Mouse (Mus musculus): ENCODE results near the gene Enox1. TPM values are rescaled to one million over a fixed set of nuclear protein-coding genes. Genes with fewer than 3 reads are reported as not detected.

Gene Enox1
- polyA plus RNA-seq, 1 experiment from 2014 or later = 9.7 TPM

GRCm38 (mm10) chr14:77581616-77582015 is 425.1 kb downstream of the Enox1 start:
- Histone ChIP-seq H3K27me3 (ENCODE audit: low read depth, poor library complexity, severe bottlenecking) (no peaks in the 10 kb centered on the region), H3K27ac (replicated peaks) (0 out of 2 replicates have a peak overlapping the region, but pooled peaks have one; percentile 9), H3K36me3 (no peaks in the 10 kb centered on the region), H3K4me3 (no peak overlapping the region), H3K4me1 (peaks cover 49% of the 10 kb centered on the region), H3K9me3 (replicated peaks) (no peaks in the 10 kb centered on the region)
- WGBS = 69% methylated on average over 6 of the region's 6 CpGs
- no peak for DNase-seq (ENCODE audit: low spot score)

GRCm38 (mm10) chr14:77584426-77584825 is 427.9 kb downstream of the Enox1 start:
- Histone ChIP-seq H3K4me3 (no peak overlapping the region), H3K36me3 (no peaks in the 10 kb centered on the region), H3K4me1 (peaks cover 31% of the 10 kb centered on the region), H3K27ac (replicated peaks) (no peak overlapping the region), H3K9me3 (replicated peaks) (no peaks in the 10 kb centered on the region), H3K27me3 (ENCODE audit: low read depth, poor library complexity, severe bottlenecking) (no peaks in the 10 kb centered on the region)
- 94% methylated on average over 5 of the region's 5 CpGs for WGBS
- no peak for DNase-seq (ENCODE audit: low spot score)

DNA sequence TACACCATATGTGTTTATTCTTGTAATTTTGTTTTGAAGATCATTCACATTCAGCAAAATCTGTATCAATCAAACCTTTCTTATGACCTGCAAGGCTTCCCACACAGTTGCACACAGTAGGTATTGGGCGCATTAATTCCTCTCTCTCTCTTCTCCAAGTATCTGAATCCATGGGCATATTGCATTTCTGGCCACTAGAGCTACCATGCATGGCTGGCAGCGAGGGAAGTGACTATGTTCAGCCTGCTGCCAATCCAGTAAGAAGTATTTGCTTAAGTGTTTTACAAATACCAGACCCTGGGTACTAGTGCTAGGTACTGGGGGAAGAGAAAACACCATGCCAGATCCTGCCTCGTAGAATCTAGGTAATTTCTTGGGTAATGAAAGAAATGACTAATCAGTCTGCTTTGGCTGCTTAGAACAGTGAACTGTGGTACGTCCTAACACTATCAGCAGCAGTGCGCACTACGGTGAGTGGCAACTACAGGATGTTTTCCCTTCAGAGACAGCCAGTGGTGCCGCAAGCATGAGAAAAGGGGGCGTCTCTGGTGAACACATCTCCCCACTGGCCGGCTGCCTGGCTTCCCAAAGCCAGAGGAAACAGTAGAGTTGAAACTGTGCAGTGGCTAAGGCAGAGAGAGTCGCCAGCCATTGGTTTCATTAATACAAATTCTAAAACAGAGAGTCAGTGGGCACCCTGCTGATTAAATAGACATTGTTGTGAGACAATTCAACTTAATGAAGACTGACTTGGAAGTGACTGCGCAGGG is 428.7 kb downstream of the Enox1 start:
- H3K4me1 ChIP-seq = peaks cover 25% of the 10 kb centered on the region
- no peaks in the 10 kb centered on the region for H3K9me3 ChIP-seq (replicated peaks)
- no peaks in the 10 kb centered on the region for H3K36me3 ChIP-seq
- 75% methylated on average over 11 of the region's 11 CpGs for WGBS
- no peak for DNase-seq (ENCODE audit: low spot score)
- H3K27ac ChIP-seq (replicated peaks) = no peak overlapping the region
- H3K4me3 ChIP-seq = no peak overlapping the region
- H3K27me3 ChIP-seq (ENCODE audit: low read depth, poor library complexity, severe bottlenecking) = no peaks in the 10 kb centered on the region

- no peaks in the 10 kb centered on the region for H3K36me3 ChIP-seq
- no peaks in the 10 kb centered on the region for H3K9me3 ChIP-seq (replicated peaks)
- H3K27ac ChIP-seq (replicated peaks) = no peak overlapping the region
- H3K4me3 ChIP-seq = no peak overlapping the region
- peaks cover 17% of the 10 kb centered on the region for H3K4me1 ChIP-seq
- WGBS = 87% methylated on average over 5 of the region's 5 CpGs
- no peak for DNase-seq (ENCODE audit: low spot score)
- H3K27me3 ChIP-seq (ENCODE audit: low read depth, poor library complexity, severe bottlenecking) = no peaks in the 10 kb centered on the region
Measured at GRCm38 (mm10) chr14:77586033-77586432, 429.5 kb downstream of the Enox1 start.

DNA sequence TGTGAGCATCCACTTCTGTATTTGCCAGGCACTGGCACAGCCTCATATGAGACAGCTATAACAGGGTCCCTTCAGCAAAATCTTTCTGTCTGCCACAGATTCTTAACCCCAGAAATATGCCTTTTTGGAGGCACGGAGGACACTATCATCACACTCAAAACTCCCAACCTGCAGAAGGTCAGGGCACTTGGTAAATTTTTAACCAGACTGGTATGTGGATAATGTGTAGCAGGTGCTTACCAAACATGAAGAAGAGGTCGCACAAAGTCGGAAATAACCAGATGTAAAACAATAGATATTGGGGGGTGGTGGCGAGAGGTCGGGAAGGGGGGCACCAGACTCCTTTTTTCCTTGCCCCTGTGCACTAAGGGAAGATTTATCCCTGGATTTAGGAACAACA is 430.6 kb downstream of the Enox1 start:
- WGBS = 81% methylated on average over 5 of the region's 5 CpGs
- DNase-seq (ENCODE audit: low spot score) = no peak
- Histone ChIP-seq H3K36me3 (no peaks in the 10 kb centered on the region), H3K27ac (replicated peaks) (no peak overlapping the region), H3K4me3 (no peak overlapping the region), H3K27me3 (ENCODE audit: low read depth, poor library complexity, severe bottlenecking) (no peaks in the 10 kb centered on the region), H3K9me3 (replicated peaks) (no peaks in the 10 kb centered on the region), H3K4me1 (peaks cover 5% of the 10 kb centered on the region)

DNA sequence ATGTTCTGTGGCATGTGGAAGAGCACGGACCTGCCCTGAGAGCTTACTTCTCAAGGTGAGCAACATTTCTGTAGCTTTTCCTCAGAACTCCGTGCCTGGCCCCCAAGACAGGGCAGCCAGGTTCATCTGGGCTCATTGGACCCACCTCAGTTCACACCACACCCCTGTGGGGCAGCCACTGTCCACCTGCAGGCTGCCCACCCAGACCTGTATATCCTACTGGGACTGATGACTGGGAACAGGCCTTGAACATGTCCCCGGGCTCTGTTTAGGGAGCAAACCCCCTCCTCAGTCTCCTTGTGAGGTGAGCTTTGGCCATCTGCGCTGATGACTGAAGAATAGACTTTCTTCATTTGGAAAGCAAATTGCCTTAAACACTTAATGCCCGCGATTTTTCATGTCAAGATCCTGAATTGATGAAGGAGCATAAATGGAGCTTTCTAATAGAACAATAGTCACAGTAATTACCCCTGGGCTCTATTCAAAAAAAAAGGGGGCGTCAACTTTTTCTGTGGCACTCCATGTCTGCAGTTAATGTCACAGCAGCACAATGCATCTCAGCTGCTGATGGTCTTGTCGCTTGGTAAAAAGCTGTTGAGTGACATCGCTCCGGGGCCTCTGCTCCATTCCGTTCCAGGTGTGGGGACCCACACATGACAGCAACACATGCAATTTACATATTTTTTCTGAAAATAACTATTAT is 436.7 kb downstream of the Enox1 start:
- Histone ChIP-seq H3K4me1 (no peaks in the 10 kb centered on the region), H3K36me3 (0 out of 2 replicates have a peak, but pooled peaks cover 5% of the 10 kb centered on the region), H3K4me3 (no peak overlapping the region), H3K27me3 (ENCODE audit: low read depth, poor library complexity, severe bottlenecking) (no peaks in the 10 kb centered on the region), H3K9me3 (replicated peaks) (peaks cover 7% of the 10 kb centered on the region; the same call in 1 of the 2 replicates), H3K27ac (replicated peaks) (no peak overlapping the region)
- WGBS = 90% methylated on average over 11 of the region's 11 CpGs
- DNase-seq (ENCODE audit: low spot score) = no peak

GRCm38 (mm10) chr14:77596216-77597175 is 439.9 kb downstream of the Enox1 start:
- 94% methylated on average over 14 of the region's 14 CpGs for WGBS
- no peaks in the 10 kb centered on the region for H3K27me3 ChIP-seq (ENCODE audit: low read depth, poor library complexity, severe bottlenecking)
- no peak overlapping the region for H3K4me3 ChIP-seq
- H3K36me3 ChIP-seq = 0 out of 2 replicates have a peak, but pooled peaks cover 5% of the 10 kb centered on the region
- H3K27ac ChIP-seq (replicated peaks) = no peak overlapping the region
- peaks cover 12% of the 10 kb centered on the region for H3K4me1 ChIP-seq
- no peak for DNase-seq (ENCODE audit: low spot score)
- H3K9me3 ChIP-seq (replicated peaks) = peaks cover 7% of the 10 kb centered on the region; the same call in 1 of the 2 replicates

DNA sequence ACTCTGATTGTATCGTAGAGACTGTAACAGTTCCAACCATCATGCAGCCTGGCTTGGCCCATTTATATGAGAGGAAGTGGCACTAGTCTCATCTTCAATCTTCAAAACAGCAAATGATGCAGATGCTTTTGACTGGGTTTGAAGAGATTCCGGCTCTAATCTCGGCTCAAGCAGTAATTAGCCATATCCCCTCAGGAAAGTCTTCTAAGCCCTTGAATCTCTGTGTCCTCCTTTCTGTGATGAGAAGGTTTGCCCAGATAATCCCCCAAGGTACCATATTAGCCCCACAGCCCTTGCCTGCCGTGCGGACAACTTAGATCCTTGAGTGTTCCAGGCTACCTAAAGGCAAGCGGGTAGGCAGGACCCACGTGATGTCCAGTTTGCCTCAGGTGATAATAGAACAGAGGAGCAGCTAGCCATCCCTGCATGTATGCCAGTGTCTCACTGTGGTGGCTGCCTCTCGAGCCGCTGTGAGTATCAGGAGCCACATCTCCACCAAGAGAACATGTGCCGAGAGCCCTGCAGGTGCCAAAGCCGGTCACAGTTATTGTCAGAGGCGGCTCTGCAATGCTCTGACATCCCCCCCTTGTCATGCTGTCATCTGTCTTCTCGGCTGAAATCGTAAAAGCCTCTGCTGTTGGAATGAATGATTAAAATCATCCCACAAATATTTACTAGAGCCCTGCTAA is 442.6 kb downstream of the Enox1 start:
- Histone ChIP-seq H3K36me3 (0 out of 2 replicates have a peak, but pooled peaks cover 5% of the 10 kb centered on the region), H3K27ac (replicated peaks) (no peak overlapping the region; the same call in 1 of the 2 replicates), H3K27me3 (ENCODE audit: low read depth, poor library complexity, severe bottlenecking) (no peaks in the 10 kb centered on the region), H3K9me3 (replicated peaks) (peaks cover 7% of the 10 kb centered on the region; the same call in 1 of the 2 replicates), H3K4me3 (no peak overlapping the region), H3K4me1 (peaks cover 12% of the 10 kb centered on the region)
- no peak for DNase-seq (ENCODE audit: low spot score)
- 84% methylated on average over 14 of the region's 14 CpGs for WGBS

- H3K27me3 ChIP-seq (ENCODE audit: low read depth, poor library complexity, severe bottlenecking) = no peaks in the 10 kb centered on the region
- WGBS = 83% methylated on average over 1 of the region's 1 CpGs
- no peak overlapping the region for H3K27ac ChIP-seq (replicated peaks)
Measured at GRCm38 (mm10) chr14:77600773-77601172, 444.2 kb downstream of the Enox1 start.

DNA sequence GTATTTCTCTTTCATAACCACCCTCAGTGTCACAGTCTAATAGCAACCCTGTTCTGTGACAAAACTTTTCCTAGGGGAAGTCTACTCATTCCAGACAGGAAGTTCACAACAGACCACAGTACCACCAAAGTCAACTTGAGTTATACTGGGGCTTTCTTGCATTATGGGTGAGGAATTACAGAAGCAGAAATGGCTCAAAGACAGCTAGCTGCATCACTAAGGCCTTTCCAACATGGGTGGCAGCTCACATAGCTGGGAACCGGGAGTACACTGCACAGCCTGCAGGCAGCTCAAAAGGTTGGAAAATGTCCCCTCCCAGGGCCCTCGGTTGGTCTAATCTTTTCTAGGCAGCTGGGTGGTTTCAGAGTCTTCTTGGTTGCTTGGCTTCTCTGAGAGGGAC is 444.9 kb downstream of the Enox1 start:
- H3K9me3 ChIP-seq (replicated peaks) = peaks cover 7% of the 10 kb centered on the region; the same call in 1 of the 2 replicates
- no peaks in the 10 kb centered on the region for H3K27me3 ChIP-seq (ENCODE audit: low read depth, poor library complexity, severe bottlenecking)
- H3K4me1 ChIP-seq = peaks cover 12% of the 10 kb centered on the region
- no peak overlapping the region for H3K27ac ChIP-seq (replicated peaks)
- no peak for DNase-seq (ENCODE audit: low spot score)
- 0 out of 2 replicates have a peak, but pooled peaks cover 5% of the 10 kb centered on the region for H3K36me3 ChIP-seq
- H3K4me3 ChIP-seq = no peak overlapping the region
- 83% methylated on average over 2 of the region's 2 CpGs for WGBS

More at GRCm38 (mm10) chr14:77600773-77601172, 444.2 kb downstream of the Enox1 start:
- no peak for DNase-seq (ENCODE audit: low spot score)
- peaks cover 12% of the 10 kb centered on the region for H3K4me1 ChIP-seq
- 0 out of 2 replicates have a peak, but pooled peaks cover 5% of the 10 kb centered on the region for H3K36me3 ChIP-seq
- no peak overlapping the region for H3K4me3 ChIP-seq
- peaks cover 7% of the 10 kb centered on the region; the same call in 1 of the 2 replicates for H3K9me3 ChIP-seq (replicated peaks)

GRCm38 (mm10) chr14:77608182-77608839 is 451.7 kb downstream of the Enox1 start:
- 85% methylated on average over 5 of the region's 5 CpGs for WGBS
- H3K27ac ChIP-seq (replicated peaks) = no peak overlapping the region
- no peaks in the 10 kb centered on the region for H3K4me1 ChIP-seq
- H3K9me3 ChIP-seq (replicated peaks) = no peaks in the 10 kb centered on the region
- DNase-seq (ENCODE audit: low spot score) = no peak
- no peaks in the 10 kb centered on the region for H3K27me3 ChIP-seq (ENCODE audit: low read depth, poor library complexity, severe bottlenecking)
- H3K36me3 ChIP-seq = no peaks in the 10 kb centered on the region
- no peak overlapping the region for H3K4me3 ChIP-seq

Data from midbrain, embryonic 10.5 days (tissue).